Mouse (Mus musculus) left cerebral cortex, postnatal 36 days (tissue): ENCODE measurements around the gene Gm21637. TPM values are rescaled to one million over a fixed set of nuclear protein-coding genes. Genes with fewer than 3 reads are reported as not detected.
"Not testable (repeated sequence)": the region's sequence is repeated elsewhere in the genome, so short reads cannot be mapped to it uniquely, and the experiment has no call there.

Experiments used
- DNase-seq, 2 experiments: peaks; one replicate each; pipeline ENCODE4 v3.0.0; 2021 to 2022; ENCODE audit warnings: low spot score in 2 of 2, mixed read lengths in 1 of 2
- intact Hi-C: fragments of 180-260 bp; cut with DNase I; formaldehyde crosslinking; loops from one replicate; pipeline ENCODE4 v1.15.1; 2025
- total RNA-seq, 2 experiments: library from RNA; stranded (reverse); gene quantifications; 2 replicates each; pipeline ENCODE4 v1.2.3; 2021

Gm21637 gene
- not detected for total RNA-seq

DNA sequence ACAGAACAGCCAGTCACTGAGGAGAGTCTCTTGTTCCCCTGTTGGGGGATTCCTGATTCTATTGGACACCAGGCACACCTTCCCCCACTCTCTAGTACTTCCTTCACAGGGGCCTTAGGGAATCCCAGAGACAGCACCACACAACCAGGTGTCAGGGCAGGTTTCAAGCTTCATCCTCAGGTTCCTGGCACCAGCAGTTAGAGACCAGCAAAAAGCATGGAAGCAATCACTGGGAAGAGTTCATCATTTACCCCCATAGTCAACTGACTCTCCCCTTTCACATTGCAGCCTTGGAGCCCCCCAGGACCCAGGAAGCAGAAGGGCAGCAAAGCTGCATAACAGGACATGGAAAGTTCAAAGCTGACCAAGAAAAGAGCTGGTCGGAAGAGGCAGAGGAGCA is at the start of gene Gm21637:
Gene Gm21637 (plus strand): TSS at position 301 of the 400 bp plus-strand sequence.
- intact Hi-C loops, DNase-seq: not testable (repeated sequence)

Other genes starting within 250 kb of the Gm21637 start
- gene Btbd35f25, start 244.9 kb upstream of the Gm21637 start, total RNA-seq, result not detected
- gene Btbd35f22, start 85.8 kb downstream of the Gm21637 start, total RNA-seq, result not detected